Mouse (Mus musculus) layer of hippocampus, postnatal 25 days (tissue): ENCODE results near the gene Tnrc18. TPM values are rescaled to one million over a fixed set of nuclear protein-coding genes. Genes with fewer than 3 reads are reported as not detected.

ENCODE experiments used
- DNase-seq, 2 experiments: peaks; one replicate each; pipeline ENCODE4 v3.0.0; 2022; ENCODE audit warnings: mixed read lengths in 2 of 2, low spot score in 1 of 2; ENCODE audit errors: extremely low spot score in 1 of 2
- total RNA-seq, 2 experiments: library from RNA; stranded (reverse); gene quantifications; 2 replicates each; pipeline ENCODE4 v1.2.3; 2021

Gene Tnrc18
- total RNA-seq, 2 experiments from 2014 or later: 131 to 158 TPM

- no peak for DNase-seq
Measured at GRCm38 (mm10) chr5:142782459-142783141, 34.9 kb downstream of the Tnrc18 start.

GRCm38 (mm10) chr5:142780579-142780978 lies 36.9 kb downstream of the Tnrc18 start:
- no peak for DNase-seq

- no peak for DNase-seq
Measured at GRCm38 (mm10) chr5:142778871-142779270, 38.6 kb downstream of the Tnrc18 start.

- DNase-seq: no peak
Measured at GRCm38 (mm10) chr5:142778135-142778534, 39.3 kb downstream of the Tnrc18 start.

- no peak for DNase-seq
Measured at GRCm38 (mm10) chr5:142776080-142776479, 41.4 kb downstream of the Tnrc18 start.

GRCm38 (mm10) chr5:142774771-142775170 lies 42.7 kb downstream of the Tnrc18 start:
- DNase-seq: no peak

GRCm38 (mm10) chr5:142771964-142772363 lies 45.5 kb downstream of the Tnrc18 start:
- no peak for DNase-seq

GRCm38 (mm10) chr5:142771034-142771433 lies 46.4 kb downstream of the Tnrc18 start:
- no peak for DNase-seq

- no peak for DNase-seq
Measured at GRCm38 (mm10) chr5:142769641-142770040, 47.8 kb downstream of the Tnrc18 start.

- DNase-seq: no peak
Measured at GRCm38 (mm10) chr5:142768352-142769267, 48.9 kb downstream of the Tnrc18 start.

- peak in 1 of 2 experiments; percentile 67 for DNase-seq
Measured at GRCm38 (mm10) chr5:142767937-142768336, 49.5 kb downstream of the Tnrc18 start.

- DNase-seq: no peak
Measured at GRCm38 (mm10) chr5:142766708-142767107, 50.8 kb downstream of the Tnrc18 start.

GRCm38 (mm10) chr5:142764889-142765288 lies 52.6 kb downstream of the Tnrc18 start:
- DNase-seq: no peak

- DNase-seq: no peak
Measured at GRCm38 (mm10) chr5:142764306-142764705, 53.2 kb downstream of the Tnrc18 start.

GRCm38 (mm10) chr5:142762082-142762807 lies 55.2 kb downstream of the Tnrc18 start:
- no peak for DNase-seq

- peak; percentile 33 to 50 for DNase-seq
Measured at GRCm38 (mm10) chr5:142761326-142761983, 56.0 kb downstream of the Tnrc18 start.

- DNase-seq: no peak
Measured at GRCm38 (mm10) chr5:142759786-142760185, 57.7 kb downstream of the Tnrc18 start.

- DNase-seq: no peak
Measured at GRCm38 (mm10) chr5:142752241-142752640, 65.2 kb downstream of the Tnrc18 start.

GRCm38 (mm10) chr5:142750173-142750572 lies 67.3 kb downstream of the Tnrc18 start:
- DNase-seq: no peak

GRCm38 (mm10) chr5:142747026-142747629 lies 70.3 kb downstream of the Tnrc18 start:
- no peak for DNase-seq
